In the genomic region with DNA sequence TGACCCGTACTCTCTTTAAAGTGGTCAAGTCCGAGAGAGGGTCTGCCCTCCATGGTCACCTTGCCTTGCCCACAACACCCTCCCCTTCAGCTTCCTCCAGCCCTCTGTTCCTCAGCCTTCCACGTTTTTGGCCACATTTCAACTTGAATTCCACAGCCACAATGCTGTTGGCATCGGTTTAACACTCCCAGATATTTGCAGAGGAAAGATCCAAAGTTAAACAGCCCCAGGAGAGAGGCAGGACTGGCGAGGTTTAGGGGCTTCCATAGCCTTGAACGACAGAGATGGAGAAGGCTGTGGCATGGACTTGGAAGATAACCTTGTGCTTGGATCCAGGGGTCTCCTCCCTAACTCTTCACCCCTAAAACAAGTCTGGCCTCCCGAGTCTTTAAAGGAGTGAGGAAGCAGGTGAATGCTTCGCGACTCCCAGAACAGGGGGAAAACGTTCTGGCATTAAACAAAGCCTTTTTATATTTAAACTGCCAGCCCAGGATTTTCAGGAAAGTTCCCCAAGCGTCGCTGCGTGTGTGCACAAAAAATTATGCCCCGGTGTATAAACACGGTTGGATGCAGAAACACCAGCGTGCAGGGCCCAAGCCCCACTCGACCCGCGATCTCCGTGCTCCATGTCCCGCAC, we compare ENCODE assay signal across 9 mouse cellular contexts. TPM values are rescaled to one million over a fixed set of nuclear protein-coding genes. Genes with fewer than 3 reads are reported as not detected.
A peak's percentile ranks its signal among the peaks of the same experiment; 100 is the strongest.
DNase-seq lines count a peak whose midpoint lies in the region; ATAC-seq lines count a peak whose summit lies in the region.
"Had no signal": no experiment of that assay in that cellular context is flagged by ENCODE, and none has a peak within 500 bp of the region (broad histone marks: within the 10 kb centered on the region; RNA-seq: fewer than 3 reads in every experiment).

No protein-coding gene starts in this region.

- peak overlapping the region; percentile 26; the same call in 1 of the 2 replicates for H3K4me3 ChIP-seq in liver, embryonic 11.5 days (ENCODE audit: low read depth, low read length)
- H3K4me3 ChIP-seq in forebrain, embryonic 15.5 days, result peak overlapping the region; percentile 33
- peak overlapping the region; percentile 20 for H3K4me3 ChIP-seq in neural tube, embryonic 15.5 days (replicated peaks)
- H3K4me3 ChIP-seq: megakaryocyte, embryonic 14.5 days had no signal

- no peaks in the 10 kb centered on the region for H3K9me3 ChIP-seq in liver, embryonic 11.5 days (ENCODE audit: control insufficient read depth, low read length)
- no peaks in the 10 kb centered on the region for H3K9me3 ChIP-seq in forebrain, embryonic 15.5 days
- H3K9me3 ChIP-seq in neural tube, embryonic 15.5 days (replicated peaks), result no peaks in the 10 kb centered on the region
- H3K9me3 ChIP-seq: megakaryocyte, embryonic 14.5 days had no signal

- peaks cover 10% of the 10 kb centered on the region for H3K4me1 ChIP-seq in liver, embryonic 11.5 days (replicated peaks; ENCODE audit: control insufficient read depth, insufficient read depth, low read length)
- peaks cover 18% of the 10 kb centered on the region for H3K4me1 ChIP-seq in forebrain, embryonic 15.5 days
- peaks cover 17% of the 10 kb centered on the region for H3K4me1 ChIP-seq in neural tube, embryonic 15.5 days

- H3K27ac ChIP-seq in liver, embryonic 11.5 days (ENCODE audit: low read depth, low read length), result no peak overlapping the region
- peak overlapping the region; percentile 56; the same call in 1 of the 2 replicates for H3K27ac ChIP-seq in forebrain, embryonic 15.5 days (replicated peaks)
- no peak overlapping the region for H3K27ac ChIP-seq in neural tube, embryonic 15.5 days (replicated peaks)

- no peak for ATAC-seq in liver, embryonic 11.5 days (replicated peaks; ENCODE audit: low FRiP score)
- no peak for ATAC-seq in forebrain, embryonic 15.5 days (replicated peaks)
- no peak for ATAC-seq in neural tube, embryonic 15.5 days (ENCODE audit: low FRiP score)
- no peak for ATAC-seq in megakaryocyte, adult 5-6 weeks (ENCODE audit: poor library complexity, severe bottlenecking)

- H3K9ac ChIP-seq in liver, embryonic 11.5 days (ENCODE audit: low read depth, low read length), result peak overlapping the region; percentile 25; the same call in 1 of the 2 replicates
- peak overlapping the region; percentile 47 for H3K9ac ChIP-seq in forebrain, embryonic 15.5 days (replicated peaks)
- H3K9ac ChIP-seq in neural tube, embryonic 15.5 days (replicated peaks), result no peak overlapping the region

- H3K36me3 ChIP-seq in liver, embryonic 11.5 days (ENCODE audit: control insufficient read depth, insufficient read depth, low read length), result no peaks in the 10 kb centered on the region
- H3K36me3 ChIP-seq in forebrain, embryonic 15.5 days, result no peaks in the 10 kb centered on the region
- H3K36me3 ChIP-seq in neural tube, embryonic 15.5 days, result no peaks in the 10 kb centered on the region

- DNase-seq in liver, embryonic 11.5 days (ENCODE audit: low spot score), result no peak
- DNase-seq in liver, result no peak
- DNase-seq in kidney, postnatal 10 days, result peak; percentile 33
- DNase-seq in left cerebral cortex, postnatal 25 days (ENCODE audit: low spot score in 2 of 2), result no peak
- DNase-seq in right cerebral cortex, postnatal 14 days, result no peak

- H3K27me3 ChIP-seq in liver, embryonic 11.5 days (replicated peaks; ENCODE audit: control insufficient read depth, insufficient read depth, low read length), result peaks cover 22% of the 10 kb centered on the region
- H3K27me3 ChIP-seq in forebrain, embryonic 15.5 days, result peaks cover 8% of the 10 kb centered on the region; the same call in 1 of the 2 replicates
- peaks cover 9% of the 10 kb centered on the region; the same call in 1 of the 2 replicates for H3K27me3 ChIP-seq in neural tube, embryonic 15.5 days (replicated peaks)

- peak overlapping the region; percentile 62 for H3K4me2 ChIP-seq in liver, embryonic 11.5 days
- peak overlapping the region; percentile 64 for H3K4me2 ChIP-seq in forebrain, embryonic 15.5 days (replicated peaks)
- peak overlapping the region; percentile 55 for H3K4me2 ChIP-seq in neural tube, embryonic 15.5 days

- intact Hi-C loops in left cerebral cortex, postnatal 25 days (cut with DNase I), result no loop called here

- 9% methylated on average over 21 of the region's 21 CpGs for WGBS in liver, embryonic 11.5 days
- WGBS in forebrain, embryonic 15.5 days, result 5% methylated on average over 21 of the region's 21 CpGs
- 12% methylated on average over 21 of the region's 21 CpGs for WGBS in neural tube, embryonic 15.5 days

RNA-seq across cellular contexts. Expression of gene Zfp423, which starts 14.8 kb away (rescaled TPM):
- 4.8 and 5.8 TPM in 2 replicates for polyA plus RNA-seq in liver, embryonic 11.5 days (2014; fragmentation: Nextera tagmentation; extraction: Ambion mirVana)
- 17.7 and 19.6 TPM in 2 replicates for polyA plus RNA-seq in forebrain, embryonic 15.5 days (2015; fragmentation: Nextera tagmentation; extraction: Ambion mirVana)
- polyA plus RNA-seq in neural tube, embryonic 15.5 days (2015; fragmentation: Nextera tagmentation; extraction: Ambion mirVana), result 16.5 and 18.5 TPM in 2 replicates
- 10 to 100 TPM; 25.3 TPM for total RNA-seq in left cerebral cortex, postnatal 25 days (2021)
- total RNA-seq in megakaryocyte, adult 5-6 weeks (2015), result 0.18 TPM in 1 of 2 replicates, not detected in the other
- not detected in 2 replicates for total RNA-seq in megakaryocyte, adult 5-6 weeks (2017)
